Mouse (Mus musculus) heart, embryonic 12.5 days (tissue): ENCODE measurements at regions not wholly inside any gene's neighbourhood (a gene's known extent, or its start where the extent isn't known, plus 50 kb on each side); places are given as distances from the start of the nearest gene placed in this dataset.

Source experiments
- ATAC-seq: fragments of 200-750 bp; cut with Nextera tagmentation; 2 replicates; pipeline ENCODE4 v1.8.0; 2017; ENCODE audit warnings: moderate TSS enrichment, moderate library complexity; ENCODE audit not compliant: insufficient number of reproducible peaks, low FRiP score
- H3K27ac ChIP-seq: fragments of 300-500 bp; sonication (generic); 2 replicates; pipeline ENCODE4 v1.5.1; 2016; ENCODE audit warnings: mild to moderate bottlenecking, moderate library complexity; ENCODE audit not compliant: poor library complexity, severe bottlenecking
- H3K27me3 ChIP-seq: fragments of 300-500 bp; sonication (generic); replicated peaks from 2 replicates; pipeline ENCODE4 v1.6.1; 2016; ENCODE audit warnings: mild to moderate bottlenecking, moderate library complexity
- H3K36me3 ChIP-seq: fragments of 300-500 bp; sonication (generic); 2 replicates; pipeline ENCODE4 v1.6.1; 2016; ENCODE audit warnings: mild to moderate bottlenecking, moderate library complexity
- H3K4me1 ChIP-seq: fragments of 300-500 bp; sonication (generic); replicated peaks from 2 replicates; pipeline ENCODE4 v1.6.1; 2016; ENCODE audit warnings: mild to moderate bottlenecking
- H3K4me2 ChIP-seq: fragments of 300-500 bp; sonication (generic); 2 replicates; pipeline ENCODE4 v1.6.1; 2016; ENCODE audit warnings: mild to moderate bottlenecking, moderate library complexity
- H3K4me3 ChIP-seq: fragments of 300-500 bp; sonication (generic); 2 replicates; pipeline ENCODE4 v1.5.1; 2016; ENCODE audit warnings: mild to moderate bottlenecking
- H3K9ac ChIP-seq: fragments of 300-500 bp; sonication (generic); 2 replicates; pipeline ENCODE4 v1.6.1; 2016; ENCODE audit warnings: mild to moderate bottlenecking, moderate library complexity
- H3K9me3 ChIP-seq: fragments of 300-500 bp; sonication (generic); replicated peaks from 2 replicates; pipeline ENCODE4 v1.6.1; 2016; ENCODE audit warnings: mild to moderate bottlenecking, moderate library complexity
- WGBS: fragments of 180-500 bp; shearing (Covaris S2); methylation state at CpG from one replicate; pipeline ENCODE4 v1.1.7; 2016; 5-methylcytosine and 5-hydroxymethylcytosine counted together

DNA sequence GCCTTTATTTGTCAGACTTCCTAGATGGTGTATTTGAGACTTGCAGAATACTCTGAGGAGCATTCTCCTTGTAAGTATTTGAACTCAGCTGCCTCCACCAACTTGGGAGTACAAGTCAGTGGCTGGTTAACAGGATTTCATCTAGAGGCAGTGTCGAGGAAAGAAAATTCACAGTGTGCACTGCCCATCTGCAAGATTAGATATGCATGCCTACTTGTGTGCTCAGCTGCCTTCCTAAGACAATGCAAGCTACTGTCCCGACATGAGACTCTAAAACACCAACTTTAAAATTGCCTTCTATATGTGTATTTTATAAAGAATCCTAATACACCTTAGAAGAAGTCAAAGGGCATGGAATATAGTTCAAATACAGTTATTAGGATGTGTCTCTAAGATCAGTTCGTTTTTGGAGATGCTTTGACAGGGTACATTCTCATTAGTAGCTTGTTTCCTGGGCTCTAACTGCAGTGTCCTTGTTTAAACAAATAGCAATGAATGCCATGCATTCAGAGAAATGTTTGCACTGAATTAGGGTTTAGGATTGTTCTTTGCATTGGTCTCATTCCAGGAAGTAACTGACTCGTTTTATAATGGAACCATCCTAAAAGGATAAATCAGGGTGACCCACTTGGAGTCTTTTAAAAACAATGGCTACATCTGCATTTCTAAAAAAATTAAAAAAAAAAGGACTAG lies 2687.1 kb upstream of the Gm7489 start:
- H3K27me3 ChIP-seq, result no peaks in the 10 kb centered on the region
- no peaks in the 10 kb centered on the region for H3K36me3 ChIP-seq
- no peak overlapping the region for H3K27ac ChIP-seq
- no peaks in the 10 kb centered on the region for H3K9me3 ChIP-seq
- no peak for ATAC-seq
- no peak overlapping the region for H3K9ac ChIP-seq
- no peak overlapping the region for H3K4me3 ChIP-seq
- no peak overlapping the region for H3K4me2 ChIP-seq
- no peaks in the 10 kb centered on the region for H3K4me1 ChIP-seq
- WGBS, result 29% methylated on average over 4 of the region's 4 CpGs

DNA sequence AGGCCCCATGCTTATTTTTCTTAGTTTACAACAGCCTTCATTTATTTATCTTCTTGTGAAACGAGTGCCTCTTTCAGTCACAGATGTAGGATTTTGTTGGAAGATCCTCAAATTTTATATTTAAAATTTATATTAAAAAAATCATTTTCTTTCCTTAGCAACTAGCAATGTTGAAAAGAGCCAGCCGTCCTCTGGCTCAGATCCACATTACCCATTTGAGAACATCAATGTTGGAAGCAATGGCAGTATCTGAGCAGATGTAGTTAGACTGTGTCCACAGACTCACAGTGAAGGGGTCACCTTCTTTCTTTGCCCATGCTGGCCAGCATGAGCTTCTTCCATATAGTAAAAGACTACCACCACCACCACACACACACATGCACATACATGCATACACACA lies 2681.4 kb upstream of the Gm7489 start:
- no peaks in the 10 kb centered on the region for H3K9me3 ChIP-seq
- no peak overlapping the region for H3K9ac ChIP-seq
- no peak overlapping the region for H3K4me3 ChIP-seq
- H3K4me2 ChIP-seq, result no peak overlapping the region
- WGBS, result 83% methylated on average over 2 of the region's 2 CpGs
- no peak overlapping the region for H3K27ac ChIP-seq
- no peaks in the 10 kb centered on the region for H3K4me1 ChIP-seq
- no peak for ATAC-seq
- H3K36me3 ChIP-seq, result no peaks in the 10 kb centered on the region
- no peaks in the 10 kb centered on the region for H3K27me3 ChIP-seq

DNA sequence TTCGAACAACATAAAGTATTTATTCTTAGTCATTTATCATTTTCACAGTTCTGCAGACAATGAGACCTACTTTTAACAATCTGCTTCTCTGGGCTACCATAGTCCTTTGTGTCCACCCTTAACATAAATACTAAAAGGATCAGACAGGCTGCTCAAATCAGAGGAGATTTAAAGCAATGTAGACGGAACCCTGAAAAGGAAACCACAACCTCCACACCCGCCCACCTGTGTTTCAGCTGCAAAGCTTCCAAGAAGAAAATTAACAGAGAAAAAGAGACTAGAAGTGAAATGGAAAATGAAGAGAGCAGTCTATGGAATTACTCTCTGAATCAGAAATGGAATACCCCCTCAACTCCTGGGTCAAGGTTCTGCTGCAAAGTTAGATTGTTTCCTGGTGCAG lies 2678.7 kb upstream of the Gm7489 start:
- Histone ChIP-seq H3K4me3 (no peak overlapping the region), H3K27ac (no peak overlapping the region), H3K9me3 (no peaks in the 10 kb centered on the region), H3K27me3 (no peaks in the 10 kb centered on the region), H3K9ac (no peak overlapping the region), H3K36me3 (no peaks in the 10 kb centered on the region), H3K4me2 (no peak overlapping the region), H3K4me1 (no peaks in the 10 kb centered on the region)
- no peak for ATAC-seq
- 69% methylated on average over 3 of the region's 3 CpGs for WGBS

DNA sequence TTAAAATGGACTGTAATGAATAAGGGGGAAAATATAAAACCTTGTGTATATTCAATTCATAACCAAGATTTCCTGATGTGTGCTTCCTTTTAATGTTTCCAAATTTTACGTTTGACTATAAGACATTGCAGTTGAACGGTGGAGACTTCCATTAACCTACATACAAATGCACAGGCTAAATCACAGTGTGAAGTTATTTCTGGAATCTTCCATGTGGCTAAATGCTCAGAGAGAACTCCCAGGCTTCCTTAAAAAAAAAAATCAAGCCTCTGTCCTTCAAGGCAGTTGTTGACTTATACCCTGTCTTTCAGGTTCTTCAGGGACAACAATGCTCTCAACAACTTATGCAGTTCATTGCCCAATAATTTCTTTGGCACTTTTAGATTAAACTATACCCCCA lies 2677.9 kb upstream of the Gm7489 start:
- ATAC-seq, result no peak
- H3K4me1 ChIP-seq, result no peaks in the 10 kb centered on the region
- H3K27ac ChIP-seq, result no peak overlapping the region
- 73% methylated on average over 2 of the region's 2 CpGs for WGBS
- H3K36me3 ChIP-seq, result no peaks in the 10 kb centered on the region
- H3K4me3 ChIP-seq, result no peak overlapping the region
- H3K9me3 ChIP-seq, result no peaks in the 10 kb centered on the region
- no peaks in the 10 kb centered on the region for H3K27me3 ChIP-seq
- no peak overlapping the region for H3K9ac ChIP-seq
- H3K4me2 ChIP-seq, result no peak overlapping the region

DNA sequence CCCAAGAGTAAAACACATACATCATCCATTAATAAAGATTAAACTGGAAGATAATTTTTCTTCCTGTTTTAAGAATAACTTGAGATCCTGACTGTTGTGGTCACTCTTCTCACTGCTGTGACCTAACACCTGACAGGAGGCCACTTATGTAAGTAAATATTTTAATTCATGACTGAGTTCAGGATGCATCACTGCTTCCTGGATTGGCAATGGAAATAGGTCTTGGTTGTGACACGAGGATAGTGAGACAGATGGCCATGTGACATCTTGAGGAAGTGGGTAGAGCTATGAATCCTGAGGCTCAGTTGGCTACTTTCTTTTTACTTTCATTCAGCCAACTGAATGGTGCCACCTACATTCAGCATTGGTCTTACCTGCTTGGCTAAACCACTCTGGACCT lies 2649.8 kb upstream of the Gm7489 start:
- ATAC-seq, result no peak
- Histone ChIP-seq H3K4me1 (no peaks in the 10 kb centered on the region), H3K4me3 (no peak overlapping the region), H3K9ac (no peak overlapping the region), H3K36me3 (no peaks in the 10 kb centered on the region), H3K9me3 (no peaks in the 10 kb centered on the region), H3K4me2 (no peak overlapping the region), H3K27me3 (no peaks in the 10 kb centered on the region), H3K27ac (no peak overlapping the region)
- WGBS, result 55% methylated on average over 1 of the region's 1 CpGs

DNA sequence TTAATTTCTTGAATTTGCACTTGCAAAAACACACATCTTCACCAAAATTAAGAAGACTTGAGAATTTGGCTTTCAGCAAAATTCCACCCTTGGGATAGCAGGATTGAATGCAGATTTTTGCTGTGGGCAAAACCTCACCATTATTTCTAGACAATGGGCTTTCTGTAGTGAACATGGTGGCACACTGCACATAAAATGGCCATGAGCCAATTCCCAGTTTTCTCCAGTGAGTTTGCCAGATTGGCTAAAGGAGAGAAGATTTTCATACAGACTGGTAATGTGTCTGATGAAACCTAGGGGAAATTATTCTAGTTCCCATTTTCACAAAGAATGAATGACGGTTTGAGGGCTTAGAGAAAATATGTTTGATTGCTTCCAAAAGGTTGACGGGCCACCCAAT lies 2640.1 kb upstream of the Gm7489 start:
- H3K4me2 ChIP-seq, result no peak overlapping the region
- H3K9me3 ChIP-seq, result no peaks in the 10 kb centered on the region
- no peak for ATAC-seq
- no peak overlapping the region for H3K4me3 ChIP-seq
- 86% methylated on average over 2 of the region's 2 CpGs for WGBS
- H3K27me3 ChIP-seq, result no peaks in the 10 kb centered on the region
- no peaks in the 10 kb centered on the region for H3K36me3 ChIP-seq
- H3K9ac ChIP-seq, result no peak overlapping the region
- H3K27ac ChIP-seq, result no peak overlapping the region
- no peaks in the 10 kb centered on the region for H3K4me1 ChIP-seq

DNA sequence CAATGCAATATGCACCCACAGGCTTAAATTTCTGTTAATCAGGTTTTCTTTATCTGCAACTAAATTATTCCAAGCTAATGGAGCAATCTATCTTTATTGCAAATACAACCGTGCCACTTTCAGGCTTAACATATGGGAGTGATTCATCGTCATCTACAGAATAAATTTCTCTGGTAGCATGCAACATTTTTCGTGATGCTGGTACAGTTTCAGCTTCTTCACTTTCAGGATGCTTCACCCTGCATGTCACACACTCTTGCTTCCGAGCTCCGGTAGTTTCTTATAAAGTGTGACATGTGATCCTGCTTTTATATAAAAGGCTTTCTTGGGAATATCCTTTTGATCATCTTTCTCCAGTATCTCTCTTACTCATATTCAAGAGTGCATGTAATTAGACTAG lies 2637.4 kb upstream of the Gm7489 start:
- Histone ChIP-seq H3K27me3 (no peaks in the 10 kb centered on the region), H3K36me3 (no peaks in the 10 kb centered on the region), H3K9me3 (no peaks in the 10 kb centered on the region), H3K4me3 (no peak overlapping the region), H3K4me2 (no peak overlapping the region), H3K4me1 (no peaks in the 10 kb centered on the region), H3K9ac (no peak overlapping the region), H3K27ac (no peak overlapping the region)
- no peak for ATAC-seq
- 87% methylated on average over 5 of the region's 5 CpGs for WGBS

DNA sequence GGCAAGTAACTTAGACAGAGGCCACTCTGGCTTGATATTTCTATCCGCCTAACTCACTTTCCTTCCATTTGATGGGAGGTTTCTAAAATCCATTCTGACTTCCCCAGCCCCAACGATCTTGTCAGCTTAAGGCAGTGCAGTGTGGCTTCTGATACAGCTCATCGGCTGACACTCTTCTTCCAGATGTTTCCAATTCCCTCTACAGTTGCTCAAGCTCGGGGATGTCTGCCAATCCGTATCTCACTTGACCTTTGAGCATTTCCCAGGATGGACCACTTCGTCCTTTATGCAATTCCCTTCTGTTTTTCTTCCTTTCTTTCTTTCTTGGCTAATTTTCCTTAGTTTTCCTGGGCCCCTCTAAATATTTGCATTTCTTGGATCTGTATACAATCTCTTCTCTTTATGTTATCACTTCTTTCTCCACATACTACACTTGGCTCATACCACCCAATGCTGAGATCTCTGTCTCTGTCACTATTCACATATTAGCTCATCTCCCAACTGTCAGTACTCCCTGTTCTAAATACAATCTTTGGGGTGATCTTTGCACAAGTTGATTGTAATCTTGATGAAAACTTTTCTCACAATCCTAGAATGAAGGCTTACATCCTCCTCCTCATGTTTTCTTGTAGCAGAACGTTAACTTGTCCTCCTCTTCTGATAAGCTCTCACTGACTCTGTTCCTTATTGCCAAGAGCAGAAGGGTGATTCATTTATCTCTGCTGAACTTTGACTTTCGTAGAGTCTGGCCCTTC lies 2636.5 kb upstream of the Gm7489 start:
- Histone ChIP-seq H3K4me1 (no peaks in the 10 kb centered on the region), H3K4me3 (no peak overlapping the region), H3K4me2 (no peak overlapping the region), H3K27ac (no peak overlapping the region), H3K9ac (no peak overlapping the region), H3K36me3 (no peaks in the 10 kb centered on the region), H3K9me3 (no peaks in the 10 kb centered on the region), H3K27me3 (no peaks in the 10 kb centered on the region)
- WGBS, result 55% methylated on average over 8 of the region's 8 CpGs
- ATAC-seq, result no peak

DNA sequence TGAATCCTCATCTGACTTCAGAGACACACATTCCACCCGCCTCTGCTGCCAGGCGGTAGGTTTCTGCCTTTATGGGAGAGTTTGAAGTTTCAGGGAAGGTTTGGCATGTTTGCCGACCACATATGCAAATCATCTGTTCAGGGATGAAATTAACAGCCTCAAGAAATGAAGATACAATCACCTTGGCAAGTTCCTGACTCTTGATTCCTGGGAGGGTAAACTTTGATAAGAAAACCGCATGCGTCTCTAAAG lies 2636.0 kb upstream of the Gm7489 start:
- WGBS, result 70% methylated on average over 5 of the region's 5 CpGs
- H3K4me3 ChIP-seq, result no peak overlapping the region
- H3K27ac ChIP-seq, result no peak overlapping the region
- no peak overlapping the region for H3K9ac ChIP-seq
- no peaks in the 10 kb centered on the region for H3K4me1 ChIP-seq
- H3K4me2 ChIP-seq, result no peak overlapping the region
- no peak for ATAC-seq
- no peaks in the 10 kb centered on the region for H3K9me3 ChIP-seq
- H3K36me3 ChIP-seq, result no peaks in the 10 kb centered on the region
- no peaks in the 10 kb centered on the region for H3K27me3 ChIP-seq

DNA sequence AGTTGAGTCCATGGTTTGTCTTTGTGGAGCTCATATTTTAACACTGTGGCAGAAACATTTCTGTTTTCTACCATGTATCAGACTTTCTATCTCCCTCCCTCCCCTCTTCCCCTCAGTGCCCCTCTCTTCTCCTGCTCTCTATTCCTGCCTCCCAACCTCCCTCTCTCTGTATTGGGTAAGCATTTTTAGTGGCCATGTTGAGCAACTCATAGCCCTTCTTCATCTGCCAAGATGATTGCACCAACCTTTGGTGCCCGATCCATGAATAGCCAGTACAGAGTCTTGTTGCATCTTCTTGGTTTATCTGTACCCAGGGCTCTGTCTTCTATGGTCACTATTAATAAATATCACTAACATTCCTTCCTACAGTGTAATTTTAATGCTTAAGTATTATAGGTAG lies 2630.6 kb upstream of the Gm7489 start:
- Histone ChIP-seq H3K9ac (no peak overlapping the region), H3K27ac (no peak overlapping the region)
- WGBS, result 95% methylated on average over 1 of the region's 1 CpGs

DNA sequence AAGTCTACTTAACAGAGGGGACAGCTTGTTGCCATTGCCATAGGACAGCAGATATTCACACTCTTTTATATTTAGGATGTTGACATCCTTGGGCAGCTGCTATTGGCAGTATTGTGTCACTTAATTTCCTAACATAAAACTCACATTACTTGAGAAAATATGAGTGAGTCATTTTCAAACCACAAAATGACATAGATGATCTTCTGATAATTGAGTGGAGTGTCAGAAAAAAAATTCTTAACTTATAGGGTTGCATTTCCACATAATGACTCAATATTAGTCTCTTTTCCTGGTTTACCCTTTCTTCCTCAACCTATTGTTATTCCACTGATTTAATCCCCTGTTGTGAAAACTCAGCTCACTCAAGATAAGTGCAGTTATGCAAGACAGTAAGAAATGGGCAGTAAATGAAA lies 2629.5 kb upstream of the Gm7489 start:
- H3K36me3 ChIP-seq, result no peaks in the 10 kb centered on the region
- ATAC-seq, result no peak
- H3K4me3 ChIP-seq, result no peak overlapping the region
- no peak overlapping the region for H3K4me2 ChIP-seq
- no peaks in the 10 kb centered on the region for H3K27me3 ChIP-seq
- H3K27ac ChIP-seq, result no peak overlapping the region
- no peaks in the 10 kb centered on the region for H3K4me1 ChIP-seq
- H3K9ac ChIP-seq, result no peak overlapping the region
- H3K9me3 ChIP-seq, result no peaks in the 10 kb centered on the region

More for the DNA sequence above, 2630.6 kb upstream of the Gm7489 start:
- Histone ChIP-seq H3K9me3 (no peaks in the 10 kb centered on the region), H3K4me3 (no peak overlapping the region), H3K4me1 (no peaks in the 10 kb centered on the region), H3K4me2 (no peak overlapping the region), H3K36me3 (no peaks in the 10 kb centered on the region), H3K27me3 (no peaks in the 10 kb centered on the region)
- ATAC-seq, result no peak

DNA sequence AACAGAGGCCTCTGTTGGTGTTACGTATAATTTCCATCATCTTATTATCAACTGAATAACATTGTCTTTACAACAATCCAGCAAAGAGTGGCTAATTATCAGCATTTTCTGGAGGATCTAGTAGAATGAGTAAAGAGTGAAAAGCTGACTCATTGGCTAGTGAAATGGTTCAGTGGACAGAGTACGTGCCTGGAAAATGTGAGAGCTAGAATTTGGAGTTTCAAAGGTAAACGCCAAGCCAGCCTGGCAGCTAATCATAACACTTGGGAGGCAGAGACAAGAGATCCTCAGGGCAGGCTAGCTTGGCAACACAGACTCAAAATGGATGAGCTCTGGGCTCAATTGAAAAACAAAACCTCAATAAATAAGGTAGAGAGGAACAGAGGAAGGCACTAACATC lies 2628.0 kb upstream of the Gm7489 start:
- no peak overlapping the region for H3K27ac ChIP-seq
- no peaks in the 10 kb centered on the region for H3K4me1 ChIP-seq
- H3K36me3 ChIP-seq, result no peaks in the 10 kb centered on the region
- no peak for ATAC-seq
- WGBS, result 71% methylated on average over 3 of the region's 3 CpGs
- H3K27me3 ChIP-seq, result no peaks in the 10 kb centered on the region
- H3K9me3 ChIP-seq, result no peaks in the 10 kb centered on the region
- no peak overlapping the region for H3K9ac ChIP-seq
- H3K4me2 ChIP-seq, result no peak overlapping the region
- H3K4me3 ChIP-seq, result no peak overlapping the region
